Mouse (Mus musculus) hindbrain, embryonic 14.5 days (tissue): Measurements from ENCODE around the gene Prkar1a. TPM values are rescaled to one million over a fixed set of nuclear protein-coding genes. Genes with fewer than 3 reads are reported as not detected.

Experiments
- ATAC-seq: fragments of 200-750 bp; cut with Nextera tagmentation; 2 replicates; pipeline ENCODE4 v1.8.0; 2017; ENCODE audit warnings: moderate number of reproducible peaks, mild to moderate bottlenecking, moderate TSS enrichment, moderate library complexity; ENCODE audit not compliant: low FRiP score
- DNase-seq: peaks from one replicate; pipeline ENCODE4 v3.0.0-alpha.2; 2015; ENCODE audit warnings: low spot score
- H3K27ac ChIP-seq: fragments of 300-500 bp; sonication (generic); 2 replicates; pipeline ENCODE4 v1.5.1; 2014; ENCODE audit warnings: mild to moderate bottlenecking, moderate library complexity
- H3K27me3 ChIP-seq: fragments of 300-500 bp; sonication (generic); 2 replicates; pipeline ENCODE4 v1.6.1; 2014; ENCODE audit warnings: mild to moderate bottlenecking, low read length, mixed read lengths; ENCODE audit not compliant: control insufficient read depth, insufficient read depth
- H3K36me3 ChIP-seq: fragments of 300-500 bp; sonication (generic); replicated peaks from 2 replicates; pipeline ENCODE4 v1.6.1; 2014; ENCODE audit not compliant: control insufficient read depth, insufficient read depth
- H3K4me1 ChIP-seq: fragments of 300-500 bp; sonication (generic); replicated peaks from 2 replicates; pipeline ENCODE4 v1.6.1; 2014; ENCODE audit warnings: antibody characterized with exemption, low read length, mixed read lengths; ENCODE audit not compliant: control insufficient read depth, insufficient read depth
- H3K4me2 ChIP-seq: fragments of 300-500 bp; sonication (generic); replicated peaks from 2 replicates; pipeline ENCODE4 v1.6.1; 2014; ENCODE audit warnings: mild to moderate bottlenecking, moderate library complexity
- H3K4me3 ChIP-seq: fragments of 300-500 bp; sonication (generic); replicated peaks from 2 replicates; pipeline ENCODE4 v1.5.1; 2014; ENCODE audit warnings: mild to moderate bottlenecking, low read length
- H3K9ac ChIP-seq: fragments of 300-500 bp; sonication (generic); 2 replicates; pipeline ENCODE4 v1.6.1; 2014
- H3K9me3 ChIP-seq: fragments of 300-500 bp; sonication (generic); 2 replicates; pipeline ENCODE4 v1.6.1; 2016; ENCODE audit warnings: low read length; ENCODE audit not compliant: control insufficient read depth
- WGBS: fragments of 180-500 bp; shearing (Covaris S2); extraction: QIAGEN DNeasy Blood & Tissue Kit; methylation state at CpG from one replicate; pipeline ENCODE4 v1.1.7; 2014; 5-methylcytosine and 5-hydroxymethylcytosine counted together
- polyA plus RNA-seq: library from polyadenylated mRNA; unstranded; fragments of >200 nt; fragmentation: Nextera tagmentation; extraction: Ambion mirVana; gene quantifications from 2 replicates; pipeline ENCODE4 v1.2.1, GENCODE M21; 2014

Prkar1a gene
- polyA plus RNA-seq, 1 experiment from 2014 or later, result 515 TPM

DNA sequence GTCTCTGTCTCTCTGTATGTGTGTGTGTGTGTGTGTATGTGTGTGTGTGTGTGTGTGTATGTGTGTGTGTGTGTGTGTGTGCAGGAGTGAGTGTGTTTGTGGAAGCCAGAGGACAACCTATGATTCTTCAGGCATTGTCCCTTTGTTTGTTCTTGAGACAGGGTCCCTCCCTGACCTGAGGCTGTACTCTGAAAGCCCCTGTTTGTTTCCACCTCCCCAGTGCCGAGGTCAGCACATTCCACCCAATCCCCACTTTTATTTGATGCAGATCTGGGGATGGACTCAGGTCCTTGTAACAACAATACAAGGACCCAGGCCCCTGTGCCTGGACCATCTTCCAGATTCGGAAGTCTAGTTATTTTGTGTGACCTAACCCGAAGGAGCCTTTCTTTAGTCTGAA, 58.2 kb downstream of the Prkar1a start:
- no peak for DNase-seq
- no peak for ATAC-seq
- Histone ChIP-seq H3K9ac (no peak overlapping the region), H3K4me2 (no peak overlapping the region), H3K9me3 (no peaks in the 10 kb centered on the region), H3K27me3 (no peaks in the 10 kb centered on the region), H3K36me3 (no peaks in the 10 kb centered on the region), H3K4me3 (no peak overlapping the region), H3K4me1 (peaks cover 7% of the 10 kb centered on the region), H3K27ac (no peak overlapping the region)
- WGBS, result 78% methylated on average over 3 of the region's 3 CpGs

DNA sequence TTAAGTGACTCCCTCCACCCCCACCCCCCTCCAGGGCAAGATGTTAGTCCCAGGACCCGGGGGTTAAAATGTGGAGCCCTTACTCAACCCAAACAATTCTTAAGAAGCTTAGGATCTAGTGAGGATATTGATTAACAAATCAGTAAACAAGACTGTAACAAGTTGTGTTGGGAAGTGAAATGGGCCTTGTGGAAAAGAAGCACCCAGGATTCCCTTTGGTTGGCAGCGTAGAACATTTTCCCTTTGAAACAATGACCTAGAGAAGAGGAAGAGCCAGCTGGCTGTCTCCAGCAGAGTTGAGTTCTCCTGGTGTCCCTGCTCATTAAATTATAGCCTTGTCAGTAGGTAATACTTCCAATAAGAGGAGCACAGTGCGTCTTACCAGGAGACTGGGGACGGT, 59.6 kb downstream of the Prkar1a start:
- no peaks in the 10 kb centered on the region for H3K9me3 ChIP-seq
- H3K9ac ChIP-seq, result no peak overlapping the region
- no peak overlapping the region for H3K4me2 ChIP-seq
- WGBS, result 89% methylated on average over 4 of the region's 4 CpGs
- H3K4me3 ChIP-seq, result no peak overlapping the region
- ATAC-seq (no peak), DNase-seq (no peak)
- no peaks in the 10 kb centered on the region for H3K36me3 ChIP-seq
- no peak overlapping the region for H3K27ac ChIP-seq
- H3K27me3 ChIP-seq, result no peaks in the 10 kb centered on the region
- peaks cover 6% of the 10 kb centered on the region for H3K4me1 ChIP-seq

DNA sequence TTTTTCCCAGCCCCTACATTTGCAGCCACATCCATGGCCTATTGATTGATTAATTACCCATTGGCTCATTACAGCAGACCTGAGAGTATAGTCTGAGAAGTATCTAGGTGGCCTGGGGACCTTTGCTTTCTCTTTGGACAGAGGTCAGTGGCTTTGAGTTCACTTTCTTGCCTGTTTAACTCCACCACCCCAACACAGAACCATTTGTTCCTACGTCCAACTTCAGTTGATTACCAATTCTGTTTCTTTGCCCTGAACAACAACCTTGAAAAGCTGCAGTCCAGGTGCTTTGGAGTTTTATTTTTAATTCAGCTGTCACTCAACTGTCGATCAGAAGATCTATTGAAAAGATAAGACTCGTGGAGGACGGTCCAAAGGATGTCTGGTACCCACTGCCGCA, 60.3 kb downstream of the Prkar1a start:
- 85% methylated on average over 5 of the region's 5 CpGs for WGBS
- Histone ChIP-seq H3K36me3 (no peaks in the 10 kb centered on the region), H3K4me3 (no peak overlapping the region), H3K4me2 (no peak overlapping the region), H3K9ac (no peak overlapping the region), H3K9me3 (no peaks in the 10 kb centered on the region), H3K27me3 (no peaks in the 10 kb centered on the region), H3K4me1 (peaks cover 6% of the 10 kb centered on the region), H3K27ac (no peak overlapping the region)
- ATAC-seq (no peak), DNase-seq (no peak)

DNA sequence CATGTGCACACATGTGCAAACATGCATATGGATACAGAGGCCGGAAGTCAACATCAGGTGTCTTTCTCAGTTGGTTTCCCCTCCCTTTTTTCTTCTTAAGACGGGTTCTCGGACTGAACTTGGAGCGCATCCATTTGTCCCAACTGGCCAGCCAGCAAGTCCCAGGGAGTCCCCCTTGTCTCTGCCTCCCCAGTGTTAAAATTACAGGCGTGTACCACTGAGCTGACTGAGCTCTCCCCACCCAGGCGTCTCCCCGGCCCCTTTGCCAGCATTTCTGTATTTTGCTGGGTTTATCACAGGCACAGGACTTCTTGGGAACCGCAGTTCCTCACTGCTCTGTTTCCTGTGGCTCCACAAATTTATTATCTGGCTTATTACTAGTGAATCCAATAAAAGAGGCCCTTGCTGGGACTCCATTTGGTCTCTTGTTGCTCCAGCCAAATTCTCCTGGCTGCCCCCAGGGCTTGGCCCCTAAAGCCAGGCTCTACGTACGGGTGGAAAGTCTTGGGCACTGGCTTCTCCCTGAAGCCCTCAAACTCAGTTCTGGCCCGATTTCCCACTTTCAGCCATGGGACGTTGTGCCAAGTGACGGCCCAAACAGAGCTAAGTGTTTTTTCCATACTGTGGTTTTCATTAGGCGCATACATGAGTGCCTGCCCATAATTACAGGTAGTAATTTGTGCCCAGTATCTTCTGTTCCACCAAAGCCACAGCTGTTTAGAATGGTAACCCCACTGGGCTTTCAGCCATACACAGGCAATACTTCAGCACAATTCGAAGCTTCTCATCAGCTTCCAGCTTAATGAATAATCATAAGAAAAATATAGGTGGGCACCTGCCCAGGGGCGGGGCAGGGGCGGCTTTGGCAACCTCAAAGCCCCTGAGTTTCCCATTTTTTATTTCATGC, 65.4 kb downstream of the Prkar1a start:
- H3K9ac ChIP-seq, result no peak overlapping the region
- whole genome bisulfite sequencing, result 83% methylated on average over 17 of the region's 17 CpGs
- no peaks in the 10 kb centered on the region; the same call in 1 of the 2 replicates for H3K4me1 ChIP-seq

DNA sequence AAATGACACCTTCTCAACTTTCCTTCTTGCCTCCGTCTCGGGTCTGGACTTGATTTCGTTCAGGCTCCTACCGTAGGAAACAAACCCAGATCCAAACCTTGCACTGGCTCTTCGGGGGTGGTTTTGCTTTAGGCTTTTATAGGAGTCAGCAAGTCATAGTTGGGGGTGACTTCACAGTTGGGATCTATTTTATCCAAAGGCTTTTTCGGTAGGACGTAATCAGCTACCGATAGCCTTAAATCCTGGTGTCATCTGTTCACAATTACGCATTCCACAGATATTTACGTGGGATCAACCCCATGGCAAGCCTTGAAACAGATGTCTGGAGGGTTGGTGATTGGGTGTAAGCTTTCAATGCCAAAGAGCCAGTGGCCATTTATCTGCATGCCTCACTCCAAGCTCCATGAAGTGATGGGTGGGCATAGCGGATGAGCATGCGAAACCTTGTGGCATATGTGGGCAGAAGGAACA, 66.1 kb downstream of the Prkar1a start:
- 91% methylated on average over 12 of the region's 12 CpGs for WGBS
- Histone ChIP-seq H3K9ac (no peak overlapping the region), H3K27ac (no peak overlapping the region), H3K4me2 (no peak overlapping the region), H3K4me3 (no peak overlapping the region), H3K36me3 (no peaks in the 10 kb centered on the region), H3K27me3 (no peaks in the 10 kb centered on the region), H3K9me3 (no peaks in the 10 kb centered on the region), H3K4me1 (no peaks in the 10 kb centered on the region; the same call in 1 of the 2 replicates)
- no peak for DNase-seq
- ATAC-seq, result no peak

More for the DNA sequence above, 65.4 kb downstream of the Prkar1a start:
- Histone ChIP-seq H3K9me3 (no peaks in the 10 kb centered on the region), H3K27me3 (no peaks in the 10 kb centered on the region), H3K4me3 (no peak overlapping the region), H3K36me3 (no peaks in the 10 kb centered on the region), H3K27ac (no peak overlapping the region), H3K4me2 (no peak overlapping the region)
- ATAC-seq (no peak), DNase-seq (no peak)

DNA sequence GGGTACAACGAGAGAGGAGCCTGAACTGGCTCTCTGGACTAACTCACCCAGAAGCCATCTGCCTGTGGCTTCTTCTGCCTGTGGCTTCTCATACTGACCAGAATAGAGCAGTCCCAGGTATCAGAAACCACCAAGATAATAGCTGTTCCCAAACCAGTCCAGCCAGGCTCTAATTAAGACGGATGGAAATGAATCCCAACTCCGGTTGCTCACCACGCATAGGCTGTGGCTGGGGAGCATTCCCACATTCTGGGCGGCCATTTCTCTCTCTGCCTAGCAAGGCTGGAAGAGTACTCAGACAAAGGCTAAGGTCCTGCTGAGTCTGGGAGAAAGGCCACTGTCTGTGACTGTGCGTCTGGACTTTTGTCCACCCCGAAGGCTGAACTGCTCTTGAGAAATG, 67.8 kb downstream of the Prkar1a start:
- Histone ChIP-seq H3K27me3 (no peaks in the 10 kb centered on the region; the same call in 1 of the 2 replicates), H3K4me2 (no peak overlapping the region), H3K4me3 (no peak overlapping the region), H3K27ac (no peak overlapping the region), H3K36me3 (no peaks in the 10 kb centered on the region), H3K9me3 (no peaks in the 10 kb centered on the region), H3K9ac (no peak overlapping the region), H3K4me1 (peaks cover 10% of the 10 kb centered on the region; the same call in 1 of the 2 replicates)
- ATAC-seq (no peak), DNase-seq (no peak)
- WGBS, result 66% methylated on average over 7 of the region's 7 CpGs

DNA sequence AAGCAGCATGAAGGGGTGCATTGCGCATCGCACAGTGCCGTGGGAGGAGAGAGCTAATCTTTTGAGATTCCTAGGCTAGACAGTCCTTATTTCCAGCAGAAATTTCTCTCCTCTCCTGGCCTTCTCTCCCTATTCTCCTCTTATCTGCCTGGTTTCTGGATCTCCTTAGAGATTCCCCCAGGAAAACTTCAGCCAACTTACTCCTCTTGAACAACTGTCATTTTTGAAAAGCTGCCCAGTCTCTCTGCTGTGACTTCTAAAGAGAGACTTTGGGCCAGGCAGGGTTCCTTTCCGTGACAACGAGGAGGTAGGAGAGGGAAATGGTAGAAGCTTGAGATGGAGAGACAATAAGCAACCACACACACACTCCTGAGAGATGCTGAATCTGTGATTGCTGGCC, 68.2 kb downstream of the Prkar1a start:
- Histone ChIP-seq H3K4me1 (peaks cover 14% of the 10 kb centered on the region; the same call in 1 of the 2 replicates), H3K9ac (no peak overlapping the region), H3K36me3 (no peaks in the 10 kb centered on the region), H3K9me3 (no peaks in the 10 kb centered on the region), H3K4me3 (no peak overlapping the region), H3K4me2 (no peak overlapping the region), H3K27ac (no peak overlapping the region), H3K27me3 (peaks cover under 1% of the 10 kb centered on the region; the same call in 1 of the 2 replicates)
- WGBS, result 81% methylated on average over 5 of the region's 5 CpGs
- ATAC-seq, result no peak
- DNase-seq, result no peak

DNA sequence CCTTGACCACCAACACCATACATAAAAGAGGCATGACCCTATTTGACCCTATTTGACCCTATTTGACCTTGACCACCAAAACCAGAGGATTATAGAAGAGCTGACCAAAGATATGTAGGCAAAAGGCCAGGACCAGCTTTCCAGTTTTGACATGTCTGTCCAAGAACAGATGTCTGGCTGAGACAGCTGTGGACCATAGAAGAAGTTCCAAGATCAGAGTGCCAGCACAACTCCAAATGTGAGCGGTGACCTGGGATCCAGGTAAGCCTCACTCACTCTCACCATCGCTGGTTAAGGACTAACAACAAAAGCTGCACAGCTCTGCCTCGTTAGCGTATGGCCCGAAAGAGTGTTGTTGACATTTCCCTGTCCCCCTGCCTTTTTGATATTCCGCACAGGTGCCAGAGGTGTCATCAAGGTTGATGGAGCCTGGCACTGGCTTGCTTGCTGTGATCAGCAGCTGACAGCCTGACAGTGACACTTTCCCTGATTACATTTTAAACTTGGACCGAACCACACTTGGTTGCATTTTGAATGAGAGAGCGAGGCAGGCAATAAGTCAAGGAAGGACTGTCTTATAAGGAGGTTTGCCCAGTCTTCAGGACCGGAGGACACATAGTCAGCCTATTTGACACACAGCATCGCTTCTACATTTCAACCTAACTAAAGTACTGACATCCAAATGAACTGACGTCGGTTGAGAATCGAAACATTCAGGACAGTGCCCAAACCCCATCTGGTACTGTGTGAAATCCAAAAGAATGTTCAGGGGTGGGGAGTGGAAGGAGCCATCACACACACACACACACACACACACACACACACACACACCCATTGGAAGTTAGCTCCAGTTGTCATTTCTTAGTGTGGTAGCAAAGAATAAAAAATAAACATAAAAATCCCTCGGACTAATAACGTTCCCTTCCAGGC, 69.0 kb downstream of the Prkar1a start:
- 87% methylated on average over 15 of the region's 15 CpGs for WGBS
- peaks cover 5% of the 10 kb centered on the region; the same call in 1 of the 2 replicates for H3K27me3 ChIP-seq
- H3K9me3 ChIP-seq, result no peaks in the 10 kb centered on the region
- no peak overlapping the region for H3K27ac ChIP-seq
- ATAC-seq (no peak), DNase-seq (no peak)
- no peak overlapping the region for H3K4me2 ChIP-seq
- peaks cover 14% of the 10 kb centered on the region; the same call in 1 of the 2 replicates for H3K4me1 ChIP-seq
- H3K36me3 ChIP-seq, result no peaks in the 10 kb centered on the region
- H3K4me3 ChIP-seq, result no peak overlapping the region
- H3K9ac ChIP-seq, result no peak overlapping the region
